Mouse (Mus musculus): ENCODE results near the gene Pomgnt2. TPM values are rescaled to one million over a fixed set of nuclear protein-coding genes. Genes with fewer than 3 reads are reported as not detected.
A peak's percentile ranks its signal among the peaks of the same experiment; 100 is the strongest.

Gene Pomgnt2
- polyA plus RNA-seq, 1 experiment from 2014 or later: 10.5 TPM

DNA sequence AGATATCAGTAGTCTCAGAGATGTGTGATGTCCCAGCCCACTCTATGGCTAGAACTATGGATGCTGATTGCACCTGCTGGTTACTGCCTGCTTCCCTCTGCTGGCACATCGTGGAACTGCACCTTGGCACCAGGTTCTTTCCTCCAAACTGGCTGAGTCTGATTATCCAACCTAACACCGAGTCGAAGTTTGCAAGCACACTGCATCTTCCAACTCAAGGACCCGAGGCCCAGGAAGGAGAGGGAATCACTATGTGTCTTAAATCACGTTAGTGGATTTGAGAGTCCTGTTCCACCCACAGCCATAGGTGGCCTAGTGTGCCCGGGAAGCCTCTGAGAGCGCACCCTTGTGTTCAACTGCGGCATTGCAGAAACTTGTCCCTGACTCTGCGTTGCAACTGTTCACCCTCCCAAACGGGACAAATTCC lies 17.3 kb upstream of the Pomgnt2 start:
- no peaks in the 10 kb centered on the region for H3K4me1 ChIP-seq (ENCODE audit: insufficient read depth)
- no peak overlapping the region for H3K27ac ChIP-seq (ENCODE audit: low read depth)
- DNase-seq (peak; percentile 87), ATAC-seq (ENCODE audit: insufficient read depth) (0 out of 2 replicates have a peak, but pooled peaks have one; percentile 13)
- H3K9ac ChIP-seq: no peak overlapping the region
- H3K27me3 ChIP-seq (ENCODE audit: insufficient read depth, low read length): no peaks in the 10 kb centered on the region
- H3K9me3 ChIP-seq (ENCODE audit: low read depth, low read length): no peaks in the 10 kb centered on the region
- WGBS: 12% methylated on average over 10 of the region's 10 CpGs
- TF ChIP-seq CTCF (IDR thresholded peaks at IDR 0.05; ENCODE audit: low read depth): peak; percentile 93
- H3K4me3 ChIP-seq (ENCODE audit: low read depth, low read length): no peak overlapping the region
- H3K4me2 ChIP-seq: no peak overlapping the region
- no peaks in the 10 kb centered on the region for H3K36me3 ChIP-seq (ENCODE audit: insufficient read depth)

GRCm38 (mm10) chr9:122013629-122014028 lies 16.7 kb upstream of the Pomgnt2 start:
- Histone ChIP-seq H3K4me1 (ENCODE audit: insufficient read depth) (no peaks in the 10 kb centered on the region), H3K9ac (no peak overlapping the region), H3K36me3 (ENCODE audit: insufficient read depth) (no peaks in the 10 kb centered on the region), H3K27me3 (ENCODE audit: insufficient read depth, low read length) (no peaks in the 10 kb centered on the region), H3K9me3 (ENCODE audit: low read depth, low read length) (no peaks in the 10 kb centered on the region), H3K27ac (ENCODE audit: low read depth) (no peak overlapping the region), H3K4me3 (ENCODE audit: low read depth, low read length) (no peak overlapping the region), H3K4me2 (no peak overlapping the region)
- no peak for TF ChIP-seq CTCF (IDR thresholded peaks at IDR 0.05; ENCODE audit: low read depth)
- ATAC-seq (ENCODE audit: insufficient read depth) (no peak), DNase-seq (no peak)
- 73% methylated on average over 4 of the region's 4 CpGs for WGBS

GRCm38 (mm10) chr9:122012816-122013215 lies 15.9 kb upstream of the Pomgnt2 start:
- Histone ChIP-seq H3K4me2 (no peak overlapping the region), H3K4me1 (ENCODE audit: insufficient read depth) (no peaks in the 10 kb centered on the region), H3K36me3 (ENCODE audit: insufficient read depth) (no peaks in the 10 kb centered on the region), H3K27ac (ENCODE audit: low read depth) (no peak overlapping the region), H3K9me3 (ENCODE audit: low read depth, low read length) (no peaks in the 10 kb centered on the region), H3K27me3 (ENCODE audit: insufficient read depth, low read length) (no peaks in the 10 kb centered on the region), H3K9ac (no peak overlapping the region), H3K4me3 (ENCODE audit: low read depth, low read length) (no peak overlapping the region)
- WGBS: 80% methylated on average over 2 of the region's 2 CpGs
- DNase-seq: no peak
- ATAC-seq (ENCODE audit: insufficient read depth): no peak
- TF ChIP-seq CTCF (IDR thresholded peaks at IDR 0.05; ENCODE audit: low read depth): no peak

GRCm38 (mm10) chr9:122010751-122011150 lies 13.8 kb upstream of the Pomgnt2 start:
- ATAC-seq (ENCODE audit: insufficient read depth) (no peak), DNase-seq (no peak)
- H3K4me3 ChIP-seq (ENCODE audit: low read depth, low read length): no peak overlapping the region
- TF ChIP-seq CTCF (IDR thresholded peaks at IDR 0.05; ENCODE audit: low read depth): no peak
- no peak overlapping the region for H3K4me2 ChIP-seq
- no peaks in the 10 kb centered on the region for H3K36me3 ChIP-seq (ENCODE audit: insufficient read depth)
- H3K4me1 ChIP-seq (ENCODE audit: insufficient read depth): no peaks in the 10 kb centered on the region
- no peaks in the 10 kb centered on the region for H3K9me3 ChIP-seq (ENCODE audit: low read depth, low read length)
- H3K9ac ChIP-seq: no peak overlapping the region
- no peak overlapping the region for H3K27ac ChIP-seq (ENCODE audit: low read depth)
- WGBS: 66% methylated on average over 2 of the region's 2 CpGs
- no peaks in the 10 kb centered on the region for H3K27me3 ChIP-seq (ENCODE audit: insufficient read depth, low read length)

DNA sequence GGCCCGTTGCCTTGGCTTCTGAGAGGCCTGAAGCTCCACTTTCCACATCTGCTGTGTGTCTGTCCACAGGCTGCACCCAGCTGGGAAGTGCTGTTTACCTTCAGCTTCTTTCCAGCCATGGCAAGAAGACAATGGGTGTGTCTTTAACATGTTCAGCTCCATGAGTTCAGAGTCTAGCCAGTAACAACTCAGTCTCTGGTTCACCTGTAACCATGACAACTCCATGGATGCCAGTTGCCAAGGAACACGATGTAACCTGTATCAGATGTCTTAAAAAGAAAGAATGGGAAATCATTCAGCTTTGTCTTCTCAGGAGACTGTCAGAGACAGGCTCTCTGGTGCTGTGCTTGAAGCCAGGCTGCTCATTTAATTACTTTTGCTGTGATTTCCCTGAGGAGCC lies 12.0 kb upstream of the Pomgnt2 start:
- Histone ChIP-seq H3K4me1 (ENCODE audit: insufficient read depth) (no peaks in the 10 kb centered on the region), H3K27ac (ENCODE audit: low read depth) (no peak overlapping the region), H3K4me3 (ENCODE audit: low read depth, low read length) (no peak overlapping the region), H3K36me3 (ENCODE audit: insufficient read depth) (no peaks in the 10 kb centered on the region), H3K27me3 (ENCODE audit: insufficient read depth, low read length) (no peaks in the 10 kb centered on the region), H3K9me3 (ENCODE audit: low read depth, low read length) (no peaks in the 10 kb centered on the region), H3K4me2 (no peak overlapping the region), H3K9ac (no peak overlapping the region)
- ATAC-seq (ENCODE audit: insufficient read depth) (no peak), DNase-seq (no peak)
- WGBS: 38% methylated on average over 2 of the region's 2 CpGs
- no peak for TF ChIP-seq CTCF (IDR thresholded peaks at IDR 0.05; ENCODE audit: low read depth)

- Histone ChIP-seq H3K9me3 (ENCODE audit: low read depth, low read length) (no peaks in the 10 kb centered on the region), H3K27ac (ENCODE audit: low read depth) (no peak overlapping the region), H3K27me3 (ENCODE audit: insufficient read depth, low read length) (no peaks in the 10 kb centered on the region), H3K4me2 (no peak overlapping the region), H3K36me3 (ENCODE audit: insufficient read depth) (no peaks in the 10 kb centered on the region), H3K9ac (no peak overlapping the region), H3K4me3 (ENCODE audit: low read depth, low read length) (no peak overlapping the region), H3K4me1 (ENCODE audit: insufficient read depth) (no peaks in the 10 kb centered on the region)
- no peak for ATAC-seq (ENCODE audit: insufficient read depth)
- peak; percentile 85 for DNase-seq
- no peak for TF ChIP-seq CTCF (IDR thresholded peaks at IDR 0.05; ENCODE audit: low read depth)
- 5% methylated on average over 7 of the region's 7 CpGs for WGBS
These were observed 9.7 kb upstream of the Pomgnt2 start for GRCm38 (mm10) chr9:122006609-122007008.

DNA sequence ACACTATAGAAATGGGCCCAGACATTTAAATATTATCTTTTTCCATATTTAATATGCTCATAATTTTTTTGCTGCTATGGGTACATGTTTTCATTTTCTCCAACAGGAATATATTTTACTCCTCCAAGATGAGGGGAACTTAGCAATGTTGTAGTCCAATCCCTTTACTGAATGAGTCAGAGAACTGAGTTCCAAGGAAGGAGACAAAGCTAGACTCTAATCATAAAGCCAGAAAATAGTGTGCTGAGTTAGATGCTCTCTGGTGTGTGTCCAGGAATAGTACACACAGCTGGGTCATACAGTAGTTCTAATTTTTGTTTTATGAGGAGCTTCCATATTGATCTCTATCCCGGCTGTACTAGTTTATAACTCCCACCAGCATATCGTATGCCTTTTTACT lies 9.3 kb upstream of the Pomgnt2 start:
- H3K36me3 ChIP-seq (ENCODE audit: insufficient read depth): no peaks in the 10 kb centered on the region
- H3K9me3 ChIP-seq (ENCODE audit: low read depth, low read length): no peaks in the 10 kb centered on the region
- no peak for ATAC-seq (ENCODE audit: insufficient read depth)
- no peak overlapping the region for H3K9ac ChIP-seq
- H3K27ac ChIP-seq (ENCODE audit: low read depth): no peak overlapping the region
- H3K4me3 ChIP-seq (ENCODE audit: low read depth, low read length): no peak overlapping the region
- DNase-seq: no peak
- H3K27me3 ChIP-seq (ENCODE audit: insufficient read depth, low read length): no peaks in the 10 kb centered on the region
- TF ChIP-seq CTCF (IDR thresholded peaks at IDR 0.05; ENCODE audit: low read depth): no peak
- H3K4me1 ChIP-seq (ENCODE audit: insufficient read depth): no peaks in the 10 kb centered on the region
- H3K4me2 ChIP-seq: no peak overlapping the region
- 92% methylated on average over 2 of the region's 2 CpGs for WGBS

- no peak overlapping the region for H3K4me3 ChIP-seq (ENCODE audit: low read depth, low read length)
- no peak overlapping the region for H3K4me2 ChIP-seq
- no peak overlapping the region for H3K27ac ChIP-seq (ENCODE audit: low read depth)
- no peak for TF ChIP-seq CTCF (IDR thresholded peaks at IDR 0.05; ENCODE audit: low read depth)
- no peaks in the 10 kb centered on the region for H3K9me3 ChIP-seq (ENCODE audit: low read depth, low read length)
- H3K9ac ChIP-seq: no peak overlapping the region
- ATAC-seq (ENCODE audit: insufficient read depth) (no peak), DNase-seq (no peak)
- H3K4me1 ChIP-seq (ENCODE audit: insufficient read depth): no peaks in the 10 kb centered on the region
- 76% methylated on average over 4 of the region's 4 CpGs for WGBS
- H3K27me3 ChIP-seq (ENCODE audit: insufficient read depth, low read length): no peaks in the 10 kb centered on the region
- no peaks in the 10 kb centered on the region for H3K36me3 ChIP-seq (ENCODE audit: insufficient read depth)
These were observed 1.1 kb upstream of the Pomgnt2 start for GRCm38 (mm10) chr9:121997978-121998377.
